Mouse (Mus musculus) cortical plate, adult 2 months (tissue): ENCODE measurements around the gene Nckap1l. TPM values are rescaled to one million over a fixed set of nuclear protein-coding genes. Genes with fewer than 3 reads are reported as not detected.

Source experiments
- H3K27ac ChIP-seq: fragments of 200-500 bp; 2 replicates; pipeline ENCODE4 v1.5.1; 2012; ENCODE audit warnings: low read length, control low read depth, inconsistent platforms; ENCODE audit not compliant: insufficient read depth
- H3K4me1 ChIP-seq: fragments of 200-500 bp; 2 replicates; pipeline ENCODE4 v1.6.1; 2011; ENCODE audit warnings: low read length; ENCODE audit not compliant: control insufficient read depth, insufficient read depth
- H3K4me3 ChIP-seq: fragments of 200-500 bp; 2 replicates; pipeline ENCODE4 v1.5.1; 2011; ENCODE audit warnings: mild to moderate bottlenecking, low read length, control low read depth; ENCODE audit not compliant: insufficient read depth
- CTCF ChIP-seq: fragments of 200-500 bp; IDR thresholded peaks from 2 replicates; pipeline ENCODE4 v1.5.1; 2011; ENCODE audit warnings: mild to moderate bottlenecking, control low read depth, low read length; ENCODE audit not compliant: insufficient read depth; ENCODE audit errors: extremely low read depth
- POLR2A ChIP-seq: fragments of 200-500 bp; IDR thresholded peaks from 2 replicates; pipeline ENCODE4 v1.6.1; 2011; ENCODE audit warnings: mild to moderate bottlenecking, low read length, control low read depth; ENCODE audit not compliant: insufficient read depth; ENCODE audit errors: extremely low read depth
- polyA plus RNA-seq: library from polyadenylated mRNA; depleted of rRNA; stranded (reverse); fragments of >200 nt; gene quantifications from 2 replicates; pipeline ENCODE4 v1.2.3, GENCODE M21; 2012

The Nckap1l gene
- polyA plus RNA-seq, 1 experiment: 7.1 TPM

DNA sequence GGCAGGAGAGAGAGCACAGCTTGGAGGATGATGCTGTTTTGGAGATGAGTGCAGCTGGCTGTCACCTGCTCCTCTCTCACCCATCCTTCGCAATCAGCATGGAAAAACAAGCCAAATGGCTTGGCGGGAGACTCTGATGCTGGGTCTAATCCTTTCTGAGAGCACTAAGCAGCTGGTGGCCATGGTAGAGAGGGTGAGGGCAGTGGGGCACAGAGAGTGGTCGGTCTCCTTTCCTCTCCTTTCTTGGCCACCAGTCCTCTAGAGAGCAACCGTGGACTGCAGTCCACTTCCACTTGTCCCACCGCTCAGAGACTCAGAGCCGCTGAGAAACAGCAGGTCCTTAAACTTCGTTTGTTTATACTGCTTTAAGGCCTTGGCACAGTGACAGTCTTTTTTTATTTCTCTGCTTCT, 60.0 kb downstream of the Nckap1l start:
- no peak overlapping the region for H3K4me3 ChIP-seq
- H3K27ac ChIP-seq: no peak overlapping the region
- TF ChIP-seq CTCF (no peak), POLR2A (no peak)
- H3K4me1 ChIP-seq: peaks cover 8% of the 10 kb centered on the region; the same call in 1 of the 2 replicates

GRCm38 (mm10) chr15:103514119-103514518, 60.5 kb downstream of the Nckap1l start:
- Histone ChIP-seq H3K4me3 (peak overlapping the region; percentile 16; the same call in 1 of the 2 replicates), H3K27ac (no peak overlapping the region), H3K4me1 (peaks cover 8% of the 10 kb centered on the region; the same call in 1 of the 2 replicates)
- peak; percentile 95 for TF ChIP-seq POLR2A
- TF ChIP-seq CTCF: no peak

GRCm38 (mm10) chr15:103514914-103515313, 61.3 kb downstream of the Nckap1l start:
- H3K4me3 ChIP-seq: no peak overlapping the region
- H3K27ac ChIP-seq: no peak overlapping the region
- TF ChIP-seq CTCF: no peak
- no peak for TF ChIP-seq POLR2A
- peaks cover 8% of the 10 kb centered on the region for H3K4me1 ChIP-seq

- H3K27ac ChIP-seq: no peak overlapping the region
- H3K4me1 ChIP-seq: peaks cover 10% of the 10 kb centered on the region
- TF ChIP-seq CTCF (no peak), POLR2A (no peak)
- H3K4me3 ChIP-seq: no peak overlapping the region
Observed at GRCm38 (mm10) chr15:103518600-103519385, 65.2 kb downstream of the Nckap1l start.

DNA sequence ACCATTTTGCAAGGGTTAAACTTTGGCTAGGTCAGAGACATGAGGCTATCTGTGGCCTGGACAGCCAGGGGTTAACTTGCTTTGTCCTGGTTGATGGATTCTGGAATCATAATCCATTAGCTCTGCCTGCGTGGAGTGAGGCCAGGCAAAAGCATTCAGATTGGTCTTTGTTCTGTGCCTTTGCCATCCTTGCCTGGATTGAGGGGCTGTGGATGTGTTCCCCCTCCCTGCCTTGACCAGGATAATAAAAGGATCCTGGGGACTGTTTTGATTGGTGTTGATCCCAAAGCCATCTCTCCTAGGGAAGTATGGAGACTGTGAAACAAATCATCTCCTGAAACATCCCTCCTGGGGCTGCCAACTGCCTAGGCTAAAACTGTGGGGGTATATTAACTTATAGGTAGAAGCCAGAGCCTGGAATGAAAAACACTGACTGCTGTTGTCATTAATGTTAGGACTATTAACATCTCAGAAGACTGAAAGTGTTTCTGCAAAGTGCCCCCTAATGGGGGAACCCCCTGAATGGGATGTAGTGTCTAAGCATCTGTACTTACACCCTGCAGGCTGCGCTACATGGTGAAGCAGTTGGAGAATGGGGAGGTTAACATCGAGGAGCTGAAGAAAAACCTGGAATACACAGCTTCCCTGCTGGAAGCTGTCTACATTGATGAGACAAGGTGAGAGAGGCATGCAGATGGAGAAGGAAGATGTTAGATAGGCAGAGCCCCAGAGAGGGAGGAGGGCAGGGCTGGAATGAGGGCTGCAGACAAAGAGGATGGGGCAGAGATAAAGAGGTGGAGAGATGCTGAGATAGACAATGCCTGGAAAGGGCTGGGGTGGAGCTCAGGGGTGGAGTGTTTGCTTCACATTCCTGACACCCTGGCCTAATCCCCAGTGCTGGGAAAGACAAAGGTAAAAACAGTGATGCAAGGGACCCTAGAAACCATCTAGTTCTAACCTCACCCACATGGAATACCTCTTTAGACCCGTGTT, 66.1 kb downstream of the Nckap1l start:
- peaks cover 13% of the 10 kb centered on the region for H3K4me1 ChIP-seq
- no peak overlapping the region for H3K27ac ChIP-seq
- H3K4me3 ChIP-seq: no peak overlapping the region
- no peak for TF ChIP-seq POLR2A
- no peak for TF ChIP-seq CTCF

GRCm38 (mm10) chr15:103522458-103523099, 69.0 kb downstream of the Nckap1l start:
- H3K27ac ChIP-seq: no peak overlapping the region
- peaks cover 14% of the 10 kb centered on the region for H3K4me1 ChIP-seq
- no peak for TF ChIP-seq POLR2A
- TF ChIP-seq CTCF: no peak
- no peak overlapping the region for H3K4me3 ChIP-seq

GRCm38 (mm10) chr15:103523156-103523555, 69.6 kb downstream of the Nckap1l start:
- TF ChIP-seq POLR2A: no peak
- no peak for TF ChIP-seq CTCF
- H3K4me1 ChIP-seq: peaks cover 14% of the 10 kb centered on the region
- H3K27ac ChIP-seq: 0 out of 2 replicates have a peak overlapping the region, but pooled peaks have one; percentile 22
- no peak overlapping the region for H3K4me3 ChIP-seq

GRCm38 (mm10) chr15:103530372-103530771, 76.8 kb downstream of the Nckap1l start:
- H3K4me1 ChIP-seq: peaks cover 7% of the 10 kb centered on the region; the same call in 1 of the 2 replicates
- TF ChIP-seq CTCF: peak; percentile 91
- peak; percentile 43; the same call in 1 of the 2 replicates for TF ChIP-seq POLR2A
- no peak overlapping the region for H3K27ac ChIP-seq
- no peak overlapping the region for H3K4me3 ChIP-seq

GRCm38 (mm10) chr15:103534054-103534620, 80.5 kb downstream of the Nckap1l start:
- peaks cover 6% of the 10 kb centered on the region; the same call in 1 of the 2 replicates for H3K4me1 ChIP-seq
- H3K27ac ChIP-seq: no peak overlapping the region
- no peak overlapping the region for H3K4me3 ChIP-seq
- no peak for TF ChIP-seq CTCF
- no peak for TF ChIP-seq POLR2A
